Mouse (Mus musculus) right cerebral cortex, postnatal 10 days (tissue): ENCODE measurements around the gene Zfp106.

Source experiments
- DNase-seq, 2 experiments: peaks; one replicate each; pipeline ENCODE4 v3.0.0; 2021; ENCODE audit warnings: low spot score in 2 of 2

Gene Zfp106

DNA sequence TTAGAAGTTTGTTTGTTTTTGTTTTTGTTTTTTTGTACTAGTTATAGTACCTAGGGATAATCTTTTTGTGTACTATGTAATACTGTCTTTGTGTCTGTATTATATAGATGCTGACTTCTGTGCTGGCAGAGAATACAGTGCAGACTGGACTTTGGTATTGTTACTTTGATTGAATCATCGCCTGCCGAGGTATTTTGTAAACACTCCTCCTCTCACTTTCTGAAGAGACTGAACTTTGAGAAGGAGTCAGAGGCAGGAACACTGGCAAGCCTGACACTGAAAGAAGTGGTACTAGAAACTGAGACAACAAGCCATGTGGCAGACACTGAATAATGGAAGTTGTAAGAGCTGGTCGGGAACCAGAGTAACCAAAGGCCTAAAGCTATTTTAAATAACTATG lies 6.8 kb downstream of the Zfp106 start:
- DNase-seq, result no peak

DNA sequence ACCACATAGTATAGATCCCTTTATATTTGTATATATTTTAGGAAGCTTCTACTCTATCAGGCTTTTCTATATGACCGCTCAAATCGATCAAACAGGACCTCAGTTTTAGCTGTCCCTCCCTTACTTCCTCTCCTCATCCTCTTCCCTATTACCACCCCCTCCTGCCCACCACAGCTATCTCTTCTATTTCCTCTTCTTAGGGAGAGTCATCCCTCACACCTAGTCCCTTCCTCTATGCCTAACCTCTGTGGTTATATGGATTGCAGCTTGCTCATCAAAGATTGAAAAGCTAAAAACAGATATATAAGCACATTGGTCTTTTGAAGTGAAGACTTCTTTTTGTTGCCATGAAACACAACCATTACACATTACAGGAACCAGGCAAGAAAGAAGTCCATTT lies 18.9 kb downstream of the Zfp106 start:
- DNase-seq, result no peak

DNA sequence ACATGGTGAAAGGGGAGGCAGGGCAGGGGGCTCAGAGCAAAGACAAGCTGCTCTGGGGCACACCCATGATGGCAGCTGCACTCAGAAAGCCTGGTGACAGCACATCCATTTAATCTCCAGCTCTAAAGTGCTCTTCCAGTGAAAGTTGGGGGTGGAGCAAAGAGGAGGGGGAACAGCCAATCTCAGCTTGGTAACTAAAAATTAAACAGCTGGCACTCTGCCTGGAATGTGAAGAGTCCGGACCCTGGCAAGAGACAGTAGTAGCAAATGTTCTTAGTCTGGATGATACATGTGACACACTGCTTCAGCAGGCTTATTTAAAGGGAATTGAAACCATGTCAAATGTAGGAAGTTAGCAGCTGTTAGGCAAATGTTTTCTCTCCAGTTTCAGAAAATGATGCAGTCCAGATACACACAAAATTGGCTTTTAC lies 23.9 kb downstream of the Zfp106 start:
- peak; percentile 83 to 92 for DNase-seq

DNA sequence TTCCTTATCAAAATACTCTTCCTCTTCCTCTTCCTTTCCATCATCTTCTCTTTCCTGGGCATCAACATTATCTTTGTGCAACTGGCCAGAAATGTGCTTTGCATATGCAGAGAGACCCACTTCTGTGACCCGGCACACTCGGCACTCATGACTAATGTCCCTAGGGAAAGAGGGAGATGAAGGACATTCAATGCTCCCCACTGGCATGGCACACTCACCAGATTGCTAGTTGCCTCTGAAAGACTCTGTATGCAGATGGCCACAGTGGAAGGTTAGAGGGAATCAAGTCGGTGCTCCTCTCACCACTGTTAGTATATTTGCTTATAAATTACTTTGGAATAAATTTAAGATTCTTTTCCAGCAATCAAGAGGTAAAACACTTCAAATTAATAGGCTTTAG lies 24.3 kb downstream of the Zfp106 start:
- DNase-seq, result no peak

DNA sequence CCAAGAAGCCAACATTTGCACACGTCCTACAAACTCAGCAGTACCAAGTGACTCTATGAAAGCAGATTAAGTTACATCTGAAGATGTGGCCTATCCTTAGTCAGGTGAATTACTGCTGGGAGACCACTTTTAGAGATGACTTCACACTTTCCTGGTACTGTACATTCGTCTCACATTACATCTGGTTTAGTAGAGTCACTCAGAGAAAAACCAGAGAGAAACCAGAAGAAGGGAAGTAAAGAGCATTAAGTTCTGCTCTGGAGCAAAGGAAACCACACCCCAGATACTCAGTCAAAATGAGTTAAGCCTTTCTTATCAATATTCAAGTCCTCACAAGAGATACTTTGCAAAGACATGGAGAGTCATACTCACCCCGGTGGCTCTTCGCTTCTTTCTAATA lies 32.4 kb downstream of the Zfp106 start:
- DNase-seq, result no peak

DNA sequence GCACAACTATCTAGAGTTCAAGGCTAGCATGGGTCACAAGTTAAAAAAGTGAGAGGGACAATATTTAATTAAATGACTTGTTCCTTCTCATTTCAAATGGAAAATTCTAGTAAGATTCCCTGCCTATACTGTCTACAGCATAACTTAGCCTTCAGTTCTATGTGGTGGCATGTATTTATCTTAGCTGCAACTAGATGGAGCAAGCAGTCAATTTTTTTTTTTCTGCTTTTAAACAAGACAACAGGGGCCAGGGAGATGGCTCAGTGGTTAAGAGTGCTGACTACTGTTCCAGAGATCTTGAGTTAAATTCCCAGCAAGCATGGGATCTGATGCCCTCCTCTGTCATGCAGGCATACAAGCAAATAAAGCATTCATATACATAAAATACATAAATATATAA lies 34.1 kb downstream of the Zfp106 start:
- DNase-seq, result no peak

DNA sequence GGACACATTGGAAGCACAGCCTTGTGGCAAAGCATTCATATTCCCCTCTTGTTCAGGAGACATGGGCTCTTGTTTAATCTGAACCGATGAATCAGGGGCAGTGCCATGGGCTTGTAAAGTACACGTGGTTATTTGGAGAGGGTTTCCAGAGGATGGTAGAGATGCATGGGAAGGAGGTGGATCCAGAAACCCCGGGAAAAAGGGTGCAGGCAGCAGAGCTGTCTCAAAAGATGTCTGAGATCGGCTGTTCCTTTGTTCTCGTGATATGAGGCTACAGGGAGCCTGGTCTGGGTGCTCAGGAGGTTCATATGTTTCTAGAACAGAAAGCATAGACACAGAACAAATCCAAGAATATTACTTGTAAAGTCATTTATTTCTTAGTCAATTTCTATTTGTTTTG lies 36.9 kb downstream of the Zfp106 start:
- DNase-seq, result no peak

DNA sequence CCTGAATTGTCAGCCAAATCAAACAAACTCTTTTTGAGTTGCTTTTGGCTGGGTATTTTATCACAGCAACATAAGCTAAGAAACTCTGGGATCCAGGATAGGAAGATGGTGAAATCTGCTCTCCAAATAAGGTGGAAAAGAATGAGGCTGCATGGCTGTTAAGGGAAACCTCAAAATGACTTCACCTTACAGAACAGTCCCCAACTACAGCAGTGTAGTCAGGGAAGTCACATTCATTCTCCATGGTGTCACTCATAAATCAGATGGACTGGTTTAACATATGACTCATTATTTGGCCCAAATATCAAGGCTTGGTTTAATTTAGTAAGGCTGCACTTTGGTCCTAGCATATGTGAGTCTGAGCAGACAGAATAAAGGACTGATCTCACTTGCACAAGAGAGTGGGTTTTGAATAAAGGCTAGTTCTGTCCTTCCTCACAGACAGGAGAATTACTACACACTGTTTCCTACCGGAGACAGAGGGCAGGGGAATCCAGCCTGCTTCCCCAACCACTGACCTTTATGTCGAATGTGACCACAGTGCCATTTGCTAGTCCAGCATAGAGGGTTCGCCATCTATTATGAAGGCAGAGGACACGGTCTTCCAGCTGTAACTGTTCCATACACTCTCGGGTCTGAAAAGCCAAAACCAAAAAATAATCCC lies 45.0 kb downstream of the Zfp106 start:
- no peak for DNase-seq

DNA sequence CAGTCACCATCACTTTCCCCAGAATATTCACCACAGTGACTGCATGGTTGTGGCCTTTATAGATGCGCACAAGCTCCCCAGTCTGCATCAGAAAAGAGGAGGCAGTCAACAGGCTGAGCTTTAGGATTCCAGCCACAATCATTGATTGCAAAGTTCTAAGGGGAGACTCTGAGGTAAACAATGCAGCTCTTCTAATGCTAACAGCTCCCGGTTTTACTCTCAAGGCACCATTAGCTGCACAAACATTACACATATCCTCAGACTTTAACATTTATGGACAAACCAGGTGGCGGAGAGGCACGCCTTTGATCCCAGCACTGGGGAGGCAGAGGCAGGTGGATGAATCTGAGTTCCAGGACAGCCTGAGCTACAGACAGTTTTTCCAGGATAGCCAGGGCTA lies 49.5 kb downstream of the Zfp106 start:
- no peak for DNase-seq

DNA sequence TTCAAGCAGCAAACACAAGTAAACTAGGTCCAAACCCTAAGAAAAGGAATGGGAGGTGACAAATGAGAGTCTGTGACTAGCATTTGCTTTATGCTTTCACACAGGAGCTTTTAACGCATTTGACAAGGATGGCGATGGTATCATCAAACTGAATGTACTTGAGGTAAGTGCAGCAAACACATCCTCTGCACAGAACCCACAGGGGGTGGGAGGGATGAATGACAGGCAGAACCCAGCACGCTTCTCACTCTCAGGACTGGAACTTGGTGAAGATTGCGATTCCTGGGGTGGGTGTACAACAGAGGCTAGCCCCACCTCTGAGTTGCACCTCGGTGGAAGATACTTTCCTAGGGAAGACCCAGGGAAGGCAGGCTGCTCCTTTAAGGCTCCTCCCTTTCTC lies 59.7 kb downstream of the Zfp106 start:
- no peak for DNase-seq

DNA sequence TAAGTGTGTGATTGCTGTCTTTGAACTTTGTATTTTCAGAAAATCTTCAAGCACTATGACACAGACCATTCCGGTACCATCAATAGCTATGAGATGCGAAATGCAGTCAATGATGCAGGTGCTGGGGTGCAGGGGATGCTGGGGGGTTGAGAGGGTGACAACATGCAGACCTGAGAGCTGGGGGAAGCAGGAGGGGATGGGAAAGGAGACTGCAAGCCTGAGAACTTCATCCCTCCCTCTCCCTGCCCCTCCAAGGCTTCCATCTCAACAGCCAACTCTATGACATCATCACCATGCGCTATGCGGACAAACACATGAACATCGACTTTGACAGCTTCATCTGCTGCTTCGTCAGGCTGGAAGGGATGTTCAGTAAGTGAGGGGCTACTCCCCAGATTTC lies 60.5 kb downstream of the Zfp106 start:
- no peak for DNase-seq

DNA sequence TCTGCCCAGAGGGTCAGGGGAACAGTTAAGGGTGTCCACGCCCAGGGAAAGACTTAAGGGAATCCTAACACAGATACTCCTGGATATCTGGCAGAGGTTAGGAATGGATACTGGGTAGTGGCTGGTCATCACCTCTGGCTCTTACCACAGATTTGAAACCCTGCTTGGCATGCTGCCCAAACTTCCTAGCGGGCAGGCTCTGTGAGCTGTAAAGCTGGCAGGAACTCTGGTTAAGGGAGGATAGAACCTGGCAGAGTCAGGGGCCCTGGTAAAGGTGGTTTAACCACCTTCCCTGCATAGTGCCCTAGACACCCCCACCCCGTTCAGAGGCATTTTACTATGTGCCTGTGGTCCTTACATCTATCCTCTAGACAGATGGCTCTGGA lies 61.0 kb downstream of the Zfp106 start:
- DNase-seq, result peak in 1 of 2 experiments; percentile 41

DNA sequence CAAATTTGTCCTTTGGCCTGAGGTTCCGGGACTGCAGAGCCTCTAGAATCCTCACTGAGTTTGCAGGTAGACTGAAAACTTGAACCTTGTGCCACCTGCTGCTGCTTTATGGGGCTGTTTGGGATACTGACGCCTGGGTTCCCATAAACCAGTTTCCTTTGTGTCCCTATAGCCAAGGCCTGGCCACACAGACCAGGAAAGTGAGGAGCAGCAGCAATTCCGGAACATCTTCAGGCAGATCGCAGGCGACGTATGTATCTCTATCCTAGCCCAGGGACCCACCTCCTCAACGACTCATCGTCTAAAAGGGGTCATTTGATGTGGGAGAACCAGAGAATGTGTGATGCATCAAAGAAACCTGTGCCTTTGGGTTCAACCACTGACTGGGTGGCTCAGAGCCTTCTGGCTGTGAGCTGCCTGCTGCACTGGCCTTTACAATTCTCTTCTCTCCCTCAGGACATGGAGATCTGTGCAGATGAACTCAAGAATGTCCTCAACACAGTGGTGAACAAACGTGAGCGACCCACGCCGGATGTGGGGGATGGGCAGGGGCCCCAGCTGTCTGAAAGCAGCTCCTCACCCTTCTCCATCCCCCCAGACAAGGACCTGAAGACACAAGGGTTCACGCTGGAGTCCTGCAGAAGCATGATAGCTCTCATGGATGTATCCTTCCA lies 61.6 kb downstream of the Zfp106 start:
- no peak for DNase-seq

DNA sequence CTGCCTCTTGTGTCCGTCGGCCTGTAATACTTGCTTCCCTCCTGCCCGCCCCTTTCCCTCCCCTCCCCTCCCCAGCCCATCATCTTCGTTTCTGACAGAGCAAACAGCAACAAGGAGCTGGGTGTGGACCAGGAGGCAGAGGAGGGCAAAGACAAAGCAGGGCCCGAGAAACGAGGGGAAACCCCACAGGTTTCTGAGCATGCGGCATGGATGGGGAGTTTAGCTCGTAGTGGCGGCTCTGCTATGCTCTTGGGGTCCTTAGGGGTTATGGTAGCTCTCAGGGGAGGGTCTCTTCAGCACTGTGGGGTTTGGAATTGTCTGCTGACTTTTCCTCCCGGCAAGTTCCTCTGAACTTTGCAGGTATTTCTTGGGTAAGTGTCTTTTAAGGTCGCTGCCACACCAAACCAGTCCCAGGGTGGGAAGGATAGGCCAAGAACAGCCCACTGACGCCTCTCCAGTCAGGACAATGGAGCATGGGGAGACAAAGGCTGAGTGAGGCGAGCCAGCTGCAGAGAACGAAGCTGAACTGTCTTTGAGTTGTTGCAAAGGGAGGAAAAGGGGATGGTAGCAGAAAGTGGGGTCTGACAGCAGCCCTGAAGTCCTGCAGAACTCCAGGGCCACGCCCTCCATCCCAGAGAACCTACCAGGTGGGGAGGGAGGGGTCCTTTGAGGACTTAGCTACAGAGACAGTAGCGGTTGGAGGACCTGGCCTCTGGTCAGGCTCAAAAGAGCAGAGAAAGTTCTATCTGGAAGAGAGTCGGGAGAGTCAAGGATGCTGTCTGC lies 62.3 kb downstream of the Zfp106 start:
- DNase-seq, result no peak

DNA sequence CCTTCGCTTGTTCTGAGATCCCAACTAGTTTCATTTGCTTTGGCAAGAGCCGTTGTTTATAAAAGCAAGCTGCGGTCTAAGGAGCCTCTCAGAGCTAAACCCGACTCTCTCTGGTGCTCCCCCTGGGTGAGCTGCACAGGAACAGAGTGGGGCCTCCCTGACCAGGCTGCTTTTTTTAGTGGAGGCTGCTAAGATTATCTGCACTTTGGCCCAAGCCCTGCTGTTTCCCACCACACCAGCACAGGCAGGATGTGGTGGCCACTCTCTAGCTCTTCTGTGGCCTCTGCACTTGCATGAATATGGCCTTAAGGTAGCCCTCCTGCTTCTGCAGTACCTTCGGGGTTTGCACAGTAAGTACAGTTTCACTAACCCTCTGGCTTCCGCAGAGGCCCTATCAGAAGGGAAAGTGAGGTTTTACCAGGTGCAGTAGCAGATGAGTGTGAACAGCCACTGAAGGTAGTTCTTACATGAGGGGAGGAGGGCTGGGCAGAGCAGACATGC lies 63.6 kb downstream of the Zfp106 start:
- DNase-seq, result no peak

DNA sequence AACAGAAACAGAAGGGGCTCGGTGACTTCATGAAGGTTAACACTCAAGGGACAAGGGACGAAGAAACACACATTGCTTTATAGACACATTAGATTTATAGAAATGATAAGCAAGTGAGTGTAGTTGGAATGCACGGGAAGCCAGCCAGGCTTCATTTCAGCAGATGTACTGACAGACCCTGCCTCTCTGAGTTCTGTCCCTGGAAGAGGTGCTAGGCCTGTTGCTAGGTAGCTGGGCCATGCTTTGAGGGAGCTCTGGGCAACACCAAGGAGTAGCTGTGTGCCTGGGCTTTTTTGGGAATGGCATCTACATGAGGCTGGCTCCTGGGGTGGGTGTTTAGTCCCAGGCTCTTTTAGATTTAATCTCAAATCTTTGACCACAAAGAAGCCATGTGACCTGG lies 67.1 kb downstream of the Zfp106 start:
- peak; percentile 77 to 90 for DNase-seq

DNA sequence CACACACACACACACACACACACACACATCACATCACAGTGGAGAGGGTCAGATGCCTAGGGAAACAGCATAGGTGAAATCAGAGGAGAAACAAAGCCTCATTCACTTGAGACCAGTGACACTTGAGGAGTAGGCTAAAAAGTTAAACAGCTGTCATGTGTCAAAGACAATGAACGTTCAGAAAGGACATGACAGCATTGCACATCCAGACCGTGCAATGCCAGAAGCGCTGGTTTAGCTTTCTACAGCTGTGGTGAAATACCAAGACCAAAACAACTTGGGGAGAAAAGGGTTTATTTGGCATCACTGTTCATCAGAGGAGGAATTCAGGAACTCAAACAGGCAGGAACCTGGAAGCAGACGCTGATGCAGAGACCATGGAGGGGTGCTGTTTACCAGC lies 70.4 kb downstream of the Zfp106 start:
- DNase-seq, result no peak

DNA sequence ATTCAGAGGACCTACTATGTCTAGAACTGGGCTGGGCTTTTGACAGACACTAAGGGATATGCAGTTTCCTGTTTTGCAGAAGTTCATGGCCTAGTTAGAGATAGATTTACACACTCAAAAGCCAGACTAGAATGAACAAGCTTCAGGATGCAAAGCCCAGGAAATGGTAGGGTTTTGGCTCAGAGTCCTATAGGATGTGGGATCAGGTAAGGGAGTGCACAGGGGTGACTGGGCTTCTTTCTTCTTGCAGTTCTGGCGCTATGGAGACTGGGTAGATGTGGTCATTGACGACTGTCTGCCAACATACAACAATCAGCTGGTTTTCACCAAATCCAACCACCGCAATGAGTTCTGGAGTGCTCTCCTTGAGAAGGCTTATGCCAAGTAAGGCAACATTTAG lies 79.4 kb downstream of the Zfp106 start:
- no peak for DNase-seq

DNA sequence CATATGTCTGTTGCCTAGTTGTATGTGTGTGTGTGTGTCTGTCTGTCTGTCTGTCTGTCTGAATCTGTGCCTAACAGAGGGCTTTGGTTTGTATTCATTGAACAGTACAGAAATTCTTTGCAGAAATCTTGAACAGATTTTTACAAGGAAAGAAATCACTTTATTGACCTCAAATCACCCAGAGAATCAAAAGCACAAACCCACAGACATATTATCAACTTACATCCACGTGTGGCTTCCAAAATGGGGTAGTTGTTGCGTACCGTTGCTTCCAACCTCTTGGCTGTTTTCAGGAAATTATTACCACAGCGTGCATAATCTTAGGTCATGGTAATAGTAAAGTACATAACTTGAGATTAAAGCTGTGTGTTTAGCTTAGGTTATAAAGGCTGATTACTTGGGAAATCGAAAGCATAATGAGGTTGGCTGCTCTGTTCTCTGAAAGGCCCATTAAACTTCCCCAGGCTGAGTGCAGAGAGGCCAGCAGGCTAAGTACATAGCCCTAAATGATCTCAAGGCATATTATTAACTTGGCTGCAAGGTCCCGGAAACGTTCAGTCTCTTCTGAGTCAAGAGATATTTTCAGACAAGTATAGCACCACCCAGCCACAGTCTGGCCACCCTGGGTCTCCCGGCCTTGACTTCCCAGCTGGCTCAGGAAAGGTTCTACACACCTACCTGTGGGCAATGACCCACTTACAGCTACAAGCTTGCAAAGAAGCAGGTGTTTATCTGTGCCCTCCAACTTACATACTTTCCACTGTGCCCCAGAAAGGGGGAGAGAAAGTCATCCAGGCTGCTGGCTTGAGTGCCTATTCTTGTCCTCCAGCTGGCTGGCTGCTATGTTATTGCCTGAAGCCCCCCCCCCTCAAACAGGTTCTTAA lies 80.9 kb downstream of the Zfp106 start:
- DNase-seq, result no peak

DNA sequence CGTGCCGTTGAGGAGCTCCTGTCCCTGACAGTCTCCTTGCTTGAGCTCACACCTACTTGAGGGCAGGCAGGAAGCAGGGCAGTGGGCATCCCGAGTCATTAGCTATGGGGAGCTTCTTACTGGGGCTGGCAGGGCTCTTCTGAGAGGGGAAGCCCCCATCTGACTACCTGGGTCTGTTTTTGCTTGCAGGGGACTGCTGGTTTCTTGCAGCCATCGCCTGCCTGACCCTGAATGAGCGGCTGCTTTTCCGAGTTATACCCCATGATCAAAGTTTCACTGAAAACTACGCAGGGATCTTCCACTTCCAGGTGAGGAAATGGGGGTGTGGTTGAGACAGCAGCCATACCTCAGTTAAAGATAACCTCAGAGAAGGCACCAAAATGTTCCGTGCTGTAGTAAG lies 81.7 kb downstream of the Zfp106 start:
- DNase-seq, result no peak

DNA sequence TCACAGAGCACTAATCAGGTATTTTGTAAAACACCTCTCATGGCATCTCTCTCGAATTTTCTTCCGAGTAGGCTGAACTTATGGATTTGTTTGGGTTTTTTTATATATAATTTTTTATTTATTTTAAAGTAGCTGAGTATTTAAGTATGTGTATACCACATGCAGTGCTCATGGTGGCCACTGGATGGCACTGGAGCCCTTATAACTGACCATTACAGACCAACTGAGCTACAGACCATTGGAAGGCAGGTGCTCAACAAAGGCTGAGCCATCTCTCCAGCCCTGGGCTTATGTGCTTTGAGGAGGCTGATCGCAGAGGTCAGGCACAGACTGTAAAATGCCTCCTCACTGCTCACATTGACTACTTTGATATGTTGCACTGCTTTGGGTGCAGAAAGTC lies 85.0 kb downstream of the Zfp106 start:
- DNase-seq, result peak; percentile 76 to 82
